Mouse (Mus musculus): ENCODE measurements around the gene Mto1.

The Mto1 gene

DNA sequence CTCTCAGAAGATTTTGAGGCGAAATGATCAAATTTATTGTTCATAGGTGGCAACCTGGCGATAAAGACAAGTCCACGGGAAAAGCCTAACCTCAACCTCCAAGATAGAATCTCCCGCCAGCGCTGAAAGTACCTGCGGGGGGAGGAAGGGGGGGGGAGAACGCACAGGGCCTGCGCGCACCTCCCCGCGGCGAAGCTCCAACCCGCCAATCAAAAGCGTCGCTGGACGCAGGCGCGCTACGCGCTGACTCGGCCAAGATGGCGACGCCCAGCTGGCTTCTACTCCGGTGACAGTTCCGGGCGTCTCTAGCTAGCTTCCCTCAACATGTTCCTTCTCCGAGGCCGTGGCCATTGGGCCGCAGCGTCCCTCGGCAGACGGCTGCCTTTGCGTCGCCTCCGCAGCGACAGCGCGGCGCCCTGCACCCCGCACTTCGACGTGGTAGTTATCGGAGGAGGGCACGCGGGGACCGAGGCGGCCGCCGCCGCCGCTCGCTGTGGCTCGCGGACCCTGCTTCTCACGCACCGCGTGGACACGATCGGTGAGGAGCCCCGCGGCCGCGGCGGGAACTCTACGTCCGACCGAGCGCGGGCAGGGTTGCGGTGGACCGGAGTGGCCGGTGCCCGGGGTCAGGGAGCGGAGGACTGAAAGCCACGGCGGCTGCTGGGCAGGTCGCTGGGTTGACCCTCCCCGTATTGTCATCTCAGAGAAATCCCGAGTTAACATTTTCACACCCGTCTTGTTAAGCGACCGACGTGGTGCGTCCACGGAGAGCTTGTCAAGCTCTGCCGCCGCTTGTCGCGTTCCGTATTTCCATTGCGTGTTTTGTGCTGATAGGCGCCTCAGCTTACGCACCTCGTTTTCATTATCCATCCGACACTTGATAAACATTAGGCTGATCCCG is at the start of gene Mto1, which contains the start of gene Gm17324:
Mto1 (plus strand) TSS at position 236 of the 901 bp plus-strand sequence.
Gm17324 (minus strand) TSS at position 814 of the 901 bp plus-strand sequence.
- DNase-seq (ENCODE audit: low spot score) = peak; percentile 93

DNA sequence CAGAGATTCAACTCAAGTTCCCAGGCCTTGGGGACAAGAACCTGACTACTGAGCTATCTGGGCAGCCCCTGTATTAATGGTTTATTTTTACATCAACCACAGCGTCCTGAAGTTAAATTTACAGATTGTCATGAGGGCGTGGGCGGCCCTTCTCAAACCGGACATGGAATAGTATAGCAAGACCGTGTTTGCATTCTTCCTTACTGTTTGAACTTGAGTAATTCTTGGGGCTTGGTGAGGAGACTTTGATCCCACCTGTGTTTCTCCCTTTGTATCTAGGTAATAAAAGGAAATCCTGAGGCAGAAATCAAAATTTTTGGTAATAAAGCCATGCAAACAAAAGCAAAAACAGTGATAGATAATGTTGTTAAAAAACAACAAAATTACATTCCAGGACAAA is 47.4 kb upstream of the Mto1 start:
- DNase-seq (ENCODE audit: low spot score) = no peak

DNA sequence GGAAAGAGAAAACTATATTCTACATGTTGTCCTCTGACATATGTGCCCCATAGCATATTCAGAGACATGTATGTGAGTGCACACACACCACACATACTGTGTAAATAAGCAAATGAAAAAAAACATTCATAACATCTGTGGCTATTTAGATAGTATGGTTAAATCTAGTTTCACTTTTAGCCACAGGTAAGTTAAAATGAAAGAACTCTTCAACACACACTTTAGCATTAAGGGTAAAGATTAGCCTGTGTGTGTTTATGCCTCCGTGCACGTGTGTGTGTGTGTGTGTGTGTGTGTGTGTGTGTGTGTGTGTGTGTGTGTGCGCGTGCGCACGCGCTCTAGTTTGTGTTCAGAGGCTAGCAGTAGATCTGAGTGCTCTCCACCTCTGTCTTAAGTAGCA is 46.4 kb upstream of the Mto1 start:
- DNase-seq (ENCODE audit: low spot score) = no peak

DNA sequence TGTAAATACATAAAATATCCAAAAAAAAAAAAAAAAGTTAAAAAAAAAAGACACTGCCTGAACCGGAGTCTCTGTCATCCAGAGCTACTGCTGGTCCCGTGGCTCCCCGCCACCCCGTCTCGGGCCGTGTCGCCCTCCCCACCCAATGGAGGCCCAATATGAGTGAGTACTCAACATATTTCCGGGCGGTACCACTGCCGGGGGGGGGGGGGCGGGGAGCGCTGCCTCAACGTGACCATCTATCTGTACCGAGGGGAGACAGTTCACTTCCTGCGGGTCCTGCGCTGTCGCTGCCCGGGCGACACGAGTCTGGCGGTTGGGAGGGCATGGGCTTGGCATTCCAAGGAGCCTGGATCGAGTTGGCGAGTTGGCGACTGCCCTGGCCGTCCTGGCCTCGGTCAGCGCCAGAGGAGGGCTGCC is 20.6 kb upstream of the Mto1 start:
- no peak for DNase-seq (ENCODE audit: low spot score)

- DNase-seq (ENCODE audit: low spot score) = no peak
Measured at GRCm38 (mm10) chr9:78428185-78428584, 19.8 kb upstream of the Mto1 start.

DNA sequence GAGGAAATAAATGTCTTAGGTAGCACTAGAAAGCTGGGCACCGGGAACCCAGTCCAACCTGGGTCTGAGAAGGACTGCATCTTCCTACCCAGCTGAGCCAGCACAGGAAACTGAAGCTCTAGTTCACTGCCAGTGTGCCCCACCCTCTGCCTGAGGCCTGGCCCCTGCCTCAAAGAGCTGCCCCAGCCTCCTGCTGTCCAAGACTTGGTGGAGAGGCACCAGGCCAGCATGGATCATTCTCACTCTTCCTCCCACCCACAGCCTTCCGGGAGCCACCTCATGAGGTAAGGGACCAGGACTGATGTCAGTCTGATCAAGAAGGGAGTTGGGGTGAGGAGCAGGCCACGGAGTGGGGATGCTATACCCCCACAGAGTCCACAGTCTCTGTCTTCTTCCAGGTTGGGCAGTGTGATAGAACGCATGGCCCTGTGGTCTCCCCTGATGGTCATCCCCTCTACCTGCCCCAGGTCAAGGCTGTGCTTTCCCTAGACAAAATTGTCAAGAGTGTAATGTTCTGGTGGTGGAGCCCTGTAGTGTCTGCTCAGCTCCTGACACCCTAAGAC is 19.1 kb upstream of the Mto1 start:
- no peak for DNase-seq (ENCODE audit: low spot score)

DNA sequence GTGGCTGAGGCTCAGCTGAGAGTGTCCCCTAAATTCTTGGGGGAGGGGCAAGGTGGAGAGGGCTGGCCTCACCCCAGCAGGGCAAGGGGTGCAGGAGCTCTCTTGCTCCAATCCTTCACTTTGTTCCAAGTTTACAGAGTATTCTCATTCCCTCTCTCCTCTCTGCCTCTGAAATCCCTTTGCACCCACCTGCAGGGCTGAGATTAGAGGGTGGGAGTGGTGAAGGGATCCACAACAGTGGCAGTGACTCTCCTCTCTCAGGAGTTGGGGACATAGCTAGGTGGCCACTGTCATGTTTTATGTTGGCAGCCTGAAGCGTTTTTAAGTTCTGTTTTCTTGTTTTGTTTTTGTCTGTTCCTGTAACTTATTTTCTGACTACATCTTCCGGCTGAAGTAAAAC is 18.5 kb upstream of the Mto1 start:
- DNase-seq (ENCODE audit: low spot score) = no peak

GRCm38 (mm10) chr9:78430486-78430885 is 17.5 kb upstream of the Mto1 start:
- DNase-seq (ENCODE audit: low spot score) = no peak

- DNase-seq (ENCODE audit: low spot score) = no peak
Measured at GRCm38 (mm10) chr9:78432471-78432870, 15.5 kb upstream of the Mto1 start.

DNA sequence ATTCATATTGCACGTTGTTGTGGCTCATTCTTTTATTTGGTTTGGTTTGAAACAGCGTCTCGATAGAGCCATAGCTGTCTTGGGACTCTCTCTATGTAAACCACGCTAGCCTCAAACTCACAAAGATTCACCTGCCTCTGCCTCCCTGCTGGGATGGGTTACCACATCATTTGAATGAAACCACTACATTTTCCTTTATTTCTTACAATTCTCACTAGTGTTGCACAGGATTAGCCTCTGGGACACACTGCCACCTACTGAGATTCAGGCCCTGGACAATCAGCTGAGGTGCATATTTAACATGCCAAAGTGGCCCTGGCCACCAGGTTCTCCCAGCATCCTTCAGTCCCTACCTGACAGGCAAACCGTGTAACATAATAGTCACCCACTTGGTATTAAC is 8.6 kb upstream of the Mto1 start:
- DNase-seq (ENCODE audit: low spot score) = no peak

DNA sequence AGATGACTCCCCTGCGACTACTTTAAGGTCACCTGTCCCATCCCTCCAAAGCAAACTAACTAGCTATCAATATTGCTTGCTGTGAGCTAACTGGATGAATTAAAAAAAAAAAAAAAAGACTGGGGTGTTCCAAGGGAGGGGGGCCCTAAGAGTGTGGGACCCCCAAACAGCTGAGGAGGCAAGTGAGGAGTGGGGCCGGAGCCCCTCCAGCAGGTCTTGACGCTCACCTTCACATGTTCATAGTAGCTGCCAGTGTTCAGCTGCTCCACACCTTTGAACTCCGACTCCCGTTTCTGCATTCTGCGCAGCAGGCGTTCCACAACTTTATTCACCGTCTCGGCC is 5.8 kb upstream of the Mto1 start:
- DNase-seq (ENCODE audit: low spot score) = no peak

DNA sequence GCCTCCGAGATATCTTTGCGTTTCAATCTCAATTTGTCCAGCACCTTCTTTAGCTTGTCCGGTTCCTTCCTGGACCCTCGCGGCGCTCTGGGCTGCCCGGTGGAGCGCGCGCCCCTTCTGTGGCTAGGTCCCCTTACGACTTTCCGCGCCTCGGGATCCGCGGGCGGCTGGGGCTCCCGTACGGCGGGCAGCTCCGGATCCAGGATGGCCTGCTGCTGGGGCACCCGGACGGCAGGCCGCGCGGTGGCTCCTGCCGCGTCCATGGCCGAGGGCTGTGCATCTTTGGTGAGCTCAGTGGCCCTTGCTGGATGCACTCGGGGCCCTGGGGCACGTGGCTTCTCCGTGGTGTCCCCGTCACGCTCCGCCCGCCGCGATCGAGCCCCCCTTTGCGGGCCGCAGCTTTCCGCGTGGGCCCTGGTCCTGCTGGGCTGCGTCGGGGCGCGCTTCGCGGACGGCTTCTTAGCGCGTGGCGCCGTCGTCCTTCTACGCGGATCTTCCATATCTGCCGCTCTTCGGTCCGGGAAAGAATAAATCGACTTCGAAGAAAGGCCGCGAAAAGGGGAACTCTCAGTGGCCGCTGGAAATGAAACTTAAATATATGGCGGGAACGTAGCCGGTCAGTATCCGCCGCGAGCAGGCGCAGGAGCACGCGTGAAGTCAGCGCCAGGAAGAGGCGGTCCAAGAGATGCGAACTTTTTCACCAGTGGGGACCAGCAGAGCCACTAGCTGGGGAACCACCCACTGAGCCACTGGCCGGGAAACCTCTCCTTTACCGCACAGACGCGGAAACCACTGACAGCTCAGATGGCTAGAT is 5.2 kb upstream of the Mto1 start, which contains the start of gene Cgas:
Cgas (minus strand) TSS at position 659 of the 814 bp plus-strand sequence.
- DNase-seq (ENCODE audit: low spot score) = peak; percentile 31

GRCm38 (mm10) chr9:78447606-78447972 is 419 bp upstream of the Mto1 start:
- DNase-seq (ENCODE audit: low spot score) = no peak

- DNase-seq (ENCODE audit: low spot score) = no peak
Measured at GRCm38 (mm10) chr9:78450404-78450803, 2.4 kb downstream of the Mto1 start.

DNA sequence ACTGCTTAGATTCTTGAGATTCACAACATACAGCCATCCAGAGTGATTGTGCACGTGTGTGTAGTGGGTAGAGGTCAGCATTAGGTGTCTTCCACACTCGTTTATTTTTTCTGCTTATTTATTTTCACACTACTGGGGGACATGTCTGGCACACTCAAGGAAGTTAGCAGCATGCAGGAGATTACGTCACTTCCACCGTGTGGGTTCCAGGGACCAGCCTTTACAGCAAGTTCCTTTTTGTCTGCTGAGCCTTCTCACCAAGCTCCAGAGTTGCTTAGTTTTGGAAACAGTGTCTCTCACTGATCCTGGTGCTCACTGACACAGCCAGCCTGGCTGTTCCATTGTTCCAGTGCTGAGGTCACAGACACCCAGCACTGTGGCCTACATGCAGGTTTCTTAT is 3.4 kb downstream of the Mto1 start:
- DNase-seq (ENCODE audit: low spot score) = no peak

DNA sequence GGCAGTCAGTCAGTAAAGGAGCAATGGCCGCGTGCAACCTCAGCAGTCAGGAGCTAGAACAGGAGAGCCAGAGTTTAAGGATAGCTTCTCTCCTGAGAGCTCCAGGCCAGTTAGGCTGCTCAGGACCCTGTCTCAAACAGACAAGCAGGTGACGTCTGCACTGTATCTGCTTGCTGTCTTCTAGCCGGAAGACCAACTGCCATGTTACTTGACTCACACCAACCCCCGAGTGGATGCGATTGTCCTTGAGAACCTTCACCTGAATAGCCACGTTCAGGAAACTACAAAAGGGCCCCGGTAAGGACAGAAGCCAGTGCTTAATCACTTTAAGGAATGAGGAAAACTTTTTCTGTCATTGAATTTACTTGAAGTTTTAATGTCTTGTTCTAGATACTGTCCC is 9.0 kb downstream of the Mto1 start:
- no peak for DNase-seq (ENCODE audit: low spot score)

GRCm38 (mm10) chr9:78463337-78463736 is 15.3 kb downstream of the Mto1 start:
- no peak for DNase-seq (ENCODE audit: low spot score)

- no peak for DNase-seq (ENCODE audit: low spot score)
Measured at GRCm38 (mm10) chr9:78465725-78466124, 17.7 kb downstream of the Mto1 start.

GRCm38 (mm10) chr9:78473588-78473987 is 25.6 kb downstream of the Mto1 start:
- DNase-seq (ENCODE audit: low spot score) = no peak

DNA sequence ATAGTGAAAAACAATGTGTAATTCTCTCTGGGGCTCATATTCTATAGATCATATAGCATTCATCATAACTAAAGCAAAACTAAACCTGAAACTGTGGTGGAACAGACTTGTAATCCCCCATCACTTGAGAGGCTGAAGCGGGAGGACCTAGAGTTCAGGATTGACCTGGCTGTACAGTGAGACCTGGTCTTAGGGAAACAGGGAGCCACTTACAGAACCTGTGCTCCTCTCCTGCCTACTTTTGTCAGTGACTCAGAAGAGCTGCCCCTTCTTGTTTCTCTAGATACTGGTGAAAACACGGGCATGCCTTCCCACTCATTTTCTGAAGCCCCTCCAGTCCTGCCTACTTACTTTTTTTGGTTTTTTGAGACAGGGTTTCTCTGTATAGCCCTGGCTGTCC is 26.3 kb downstream of the Mto1 start:
- DNase-seq (ENCODE audit: low spot score) = no peak

GRCm38 (mm10) chr9:78474771-78475382 is 26.9 kb downstream of the Mto1 start:
- no peak for DNase-seq (ENCODE audit: low spot score)

- no peak for DNase-seq (ENCODE audit: low spot score)
Measured at GRCm38 (mm10) chr9:78475383-78475780, 27.4 kb downstream of the Mto1 start.
